Mouse (Mus musculus): ENCODE measurements around the gene Hoxa7. TPM values are rescaled to one million over a fixed set of nuclear protein-coding genes. Genes with fewer than 3 reads are reported as not detected.
A peak's percentile ranks its signal among the peaks of the same experiment; 100 is the strongest.

Hoxa7 gene
- polyA plus RNA-seq (2016; fragmentation: Nextera tagmentation; extraction: Ambion mirVana): 81.2 and 102 TPM in 2 replicates

DNA sequence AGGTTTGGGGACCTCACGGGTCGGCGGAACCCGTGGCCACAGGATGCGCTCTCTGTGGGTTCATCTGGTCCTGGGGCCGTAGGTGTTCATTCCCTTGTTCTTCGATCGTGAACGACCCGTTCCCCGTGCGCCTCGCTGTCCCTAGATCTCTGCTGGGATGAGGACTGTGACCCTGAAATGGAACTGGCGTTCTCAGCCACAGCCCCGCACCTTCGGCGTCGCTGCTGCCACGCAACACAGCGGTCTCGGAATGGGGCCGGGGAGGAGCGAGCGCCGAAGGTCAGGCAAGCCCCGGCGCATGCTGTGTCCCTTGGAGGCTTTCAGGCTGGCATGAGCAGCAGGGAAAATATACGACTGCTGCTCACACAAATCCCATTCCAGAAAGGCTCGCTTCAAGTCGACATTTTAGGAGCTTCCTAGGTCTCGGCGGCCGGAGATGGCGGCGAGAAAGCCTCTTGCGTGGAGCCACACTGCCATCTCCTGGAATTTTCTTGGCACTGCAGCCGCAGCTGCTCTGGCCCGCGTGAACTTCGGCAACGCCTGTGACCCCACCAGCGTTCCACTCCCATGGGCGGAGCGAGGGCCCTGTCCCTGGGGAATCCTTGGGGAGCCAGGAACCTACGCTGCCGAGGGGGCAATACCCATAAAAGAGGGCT, at the start of gene Hoxa7:
Hoxa7 (minus strand) TSS at position 518 of the 656 bp plus-strand sequence.
- H3K27me3 ChIP-seq (replicated peaks): peaks cover 9% of the 10 kb centered on the region; the same call in 1 of the 2 replicates
- under 1% methylated on average over 46 of the region's 46 CpGs for WGBS

DNA sequence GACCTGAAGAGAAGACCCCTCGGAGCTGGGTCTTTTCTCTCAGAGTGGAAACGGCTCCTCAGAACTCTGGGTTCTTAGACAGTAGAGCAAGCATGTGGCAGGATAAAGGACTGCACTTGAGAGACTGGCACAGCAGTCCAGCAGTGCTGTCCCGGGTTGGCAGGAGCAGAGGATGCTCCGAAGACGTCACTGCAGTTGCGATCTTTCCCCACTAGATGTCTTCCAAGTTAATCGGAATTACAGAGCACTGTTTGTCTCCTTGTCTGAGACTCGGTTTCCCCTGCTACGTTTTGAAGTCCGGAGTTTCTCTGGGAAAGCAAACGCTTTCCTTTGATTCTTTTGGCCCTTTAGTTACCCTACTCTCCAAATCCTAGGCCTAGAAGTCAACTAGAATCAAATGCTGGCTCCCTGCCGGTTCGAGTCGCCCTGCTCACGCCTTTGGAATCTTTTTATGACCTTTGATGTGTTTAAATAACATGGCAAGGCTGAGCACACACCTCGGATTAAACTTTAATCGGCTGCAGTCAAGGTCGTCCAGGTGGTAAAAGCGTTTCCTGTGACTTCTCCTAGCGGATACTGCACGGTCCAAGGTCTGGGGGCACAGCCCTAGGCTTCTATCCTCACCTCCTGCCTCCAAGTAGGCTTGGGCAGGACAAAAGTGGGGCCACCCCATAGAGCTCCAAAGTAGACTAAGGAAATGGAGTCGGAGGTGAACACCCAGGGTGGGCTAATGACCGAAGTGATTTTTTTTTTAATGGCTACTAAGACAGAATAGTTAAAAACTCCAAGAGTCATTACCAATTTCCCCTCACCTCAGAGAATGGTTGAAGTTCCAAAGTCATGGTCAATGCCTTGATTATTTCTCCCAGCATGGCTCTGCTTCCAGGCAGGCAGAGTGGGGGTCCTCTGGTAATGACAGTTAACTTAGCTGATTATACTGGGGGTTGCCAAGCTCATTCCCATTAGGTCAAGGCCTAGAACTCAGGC, 49.1 kb upstream of the Hoxa7 start:
- WGBS: 2% methylated on average over 23 of the region's 23 CpGs

More for the DNA sequence above, at the start of gene Hoxa7:
- Histone ChIP-seq H3K4me2 (replicated peaks) (peak within 1 kb of the TSS; percentile 99), H3K36me3 (no peaks in the 10 kb centered on the region), H3K4me1 (peaks cover 33% of the 10 kb centered on the region), H3K27ac (peak within 1 kb of the TSS; percentile 99), H3K9ac (peak within 1 kb of the TSS; percentile 100), H3K4me3 (peak within 1 kb of the TSS; percentile 82), H3K9me3 (no peaks in the 10 kb centered on the region)
- peak; percentile 55 for ATAC-seq (ENCODE audit: low FRiP score, low read depth)

DNA sequence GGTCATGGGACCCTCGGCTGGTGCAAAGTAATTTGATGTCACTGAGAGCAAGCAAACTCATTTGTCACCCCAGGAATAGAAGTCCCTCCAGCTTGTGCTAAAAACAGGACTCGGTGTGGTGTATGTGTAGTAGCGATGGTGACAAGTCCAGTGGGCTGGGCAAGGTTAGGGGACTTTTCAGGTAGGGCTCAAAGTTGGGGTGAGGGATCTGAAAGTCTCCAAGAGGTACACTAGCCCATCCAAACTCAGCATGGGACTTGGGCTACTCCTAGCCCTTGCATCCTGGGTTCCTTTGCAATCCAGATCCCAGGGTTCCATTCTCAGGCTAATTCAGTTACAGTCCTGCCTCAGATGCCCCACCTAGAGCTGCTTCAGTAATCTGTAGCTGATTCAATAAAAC, 47.1 kb upstream of the Hoxa7 start:
- no peak overlapping the region for H3K4me3 ChIP-seq
- H3K36me3 ChIP-seq: no peaks in the 10 kb centered on the region
- WGBS: 0% methylated on average over 3 of the region's 3 CpGs
- no peak overlapping the region for H3K9ac ChIP-seq
- no peak overlapping the region for H3K27ac ChIP-seq
- no peak overlapping the region for H3K4me2 ChIP-seq (replicated peaks)
- no peaks in the 10 kb centered on the region for H3K4me1 ChIP-seq
- peaks cover 95% of the 10 kb centered on the region for H3K27me3 ChIP-seq (replicated peaks)
- ATAC-seq (ENCODE audit: low FRiP score, low read depth): no peak
- H3K9me3 ChIP-seq: no peaks in the 10 kb centered on the region

More for the DNA sequence above, 49.1 kb upstream of the Hoxa7 start:
- Histone ChIP-seq H3K4me3 (no peak overlapping the region), H3K9ac (no peak overlapping the region), H3K4me1 (no peaks in the 10 kb centered on the region), H3K9me3 (no peaks in the 10 kb centered on the region), H3K36me3 (no peaks in the 10 kb centered on the region), H3K27me3 (replicated peaks) (peaks cover 95% of the 10 kb centered on the region), H3K4me2 (replicated peaks) (no peak overlapping the region), H3K27ac (no peak overlapping the region)
- 0 out of 2 replicates have a peak, but pooled peaks have one; percentile 9 for ATAC-seq (ENCODE audit: low FRiP score, low read depth)

DNA sequence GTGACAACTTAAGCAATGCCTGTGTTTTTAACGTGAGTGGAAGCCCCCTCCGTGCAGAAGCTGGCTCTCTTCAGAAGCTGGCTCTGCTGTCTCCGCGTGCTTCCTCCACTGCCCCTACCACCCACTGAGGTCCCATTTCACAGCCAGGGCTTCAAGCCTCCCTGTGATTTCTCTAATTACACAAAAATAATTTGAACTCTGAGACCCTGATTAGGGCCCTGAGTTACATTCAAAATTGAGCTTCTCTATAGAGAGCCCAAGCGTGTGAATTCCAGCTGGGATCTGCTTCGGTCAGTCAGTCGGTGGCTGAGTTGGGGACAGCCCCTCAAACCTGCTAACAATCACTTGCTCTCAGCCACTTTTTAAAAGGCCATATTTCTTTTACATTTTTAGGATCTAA, 46.7 kb upstream of the Hoxa7 start:
- Histone ChIP-seq H3K36me3 (no peaks in the 10 kb centered on the region), H3K4me2 (replicated peaks) (no peak overlapping the region), H3K9me3 (no peaks in the 10 kb centered on the region), H3K4me3 (no peak overlapping the region), H3K27me3 (replicated peaks) (peaks cover 95% of the 10 kb centered on the region), H3K27ac (no peak overlapping the region), H3K9ac (no peak overlapping the region), H3K4me1 (no peaks in the 10 kb centered on the region)
- no peak for ATAC-seq (ENCODE audit: low FRiP score, low read depth)
- WGBS: under 1% methylated on average over 7 of the region's 7 CpGs

DNA sequence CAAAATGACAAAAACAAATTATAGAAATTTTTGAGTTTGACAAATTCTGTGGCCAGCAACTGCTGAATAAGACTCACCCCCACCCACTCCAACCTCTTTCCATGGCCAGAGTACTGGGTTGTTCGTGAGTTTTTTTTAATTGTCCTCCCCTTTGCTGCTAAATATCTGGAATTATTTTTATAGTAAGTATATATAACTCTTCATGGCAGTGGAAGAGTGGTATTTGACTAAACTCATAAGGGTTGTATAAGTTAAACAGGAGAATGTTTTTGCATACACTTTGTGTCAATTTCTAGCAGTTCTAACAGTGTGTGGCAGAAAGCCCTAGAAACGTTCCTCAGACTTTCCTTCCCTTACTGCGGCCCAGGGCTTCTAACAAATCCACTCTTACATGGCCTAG, 46.0 kb upstream of the Hoxa7 start:
- Histone ChIP-seq H3K4me2 (replicated peaks) (no peak overlapping the region), H3K27me3 (replicated peaks) (peaks cover 95% of the 10 kb centered on the region), H3K36me3 (no peaks in the 10 kb centered on the region), H3K27ac (no peak overlapping the region), H3K4me1 (no peaks in the 10 kb centered on the region), H3K9ac (no peak overlapping the region), H3K4me3 (no peak overlapping the region), H3K9me3 (no peaks in the 10 kb centered on the region)
- ATAC-seq (ENCODE audit: low FRiP score, low read depth): no peak
- 3% methylated on average over 3 of the region's 3 CpGs for WGBS

DNA sequence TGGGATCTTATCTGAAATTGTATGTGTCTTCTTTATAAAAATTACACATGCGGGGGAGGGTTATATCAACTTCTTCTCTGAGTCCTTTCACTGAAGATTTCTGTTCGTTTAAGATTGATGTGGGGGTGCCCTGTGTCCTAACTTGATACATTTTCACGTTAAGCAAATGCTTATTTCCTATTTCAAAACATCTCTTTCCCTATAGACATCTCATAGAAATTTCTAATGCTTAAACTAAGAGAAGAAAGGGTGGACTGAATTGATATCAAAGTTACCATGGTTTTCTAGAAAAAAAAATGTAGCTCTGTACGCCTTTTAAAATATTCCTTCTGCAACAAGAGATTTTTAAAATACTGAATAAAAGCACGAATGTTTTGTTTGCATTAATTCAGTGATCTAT, 45.6 kb upstream of the Hoxa7 start:
- H3K27me3 ChIP-seq (replicated peaks): peaks cover 95% of the 10 kb centered on the region
- no peaks in the 10 kb centered on the region for H3K9me3 ChIP-seq
- WGBS: 16% methylated on average over 5 of the region's 5 CpGs
- H3K27ac ChIP-seq: no peak overlapping the region
- H3K4me2 ChIP-seq (replicated peaks): no peak overlapping the region
- H3K36me3 ChIP-seq: no peaks in the 10 kb centered on the region
- no peak overlapping the region for H3K4me3 ChIP-seq
- H3K4me1 ChIP-seq: no peaks in the 10 kb centered on the region
- ATAC-seq (ENCODE audit: low FRiP score, low read depth): no peak
- H3K9ac ChIP-seq: no peak overlapping the region

DNA sequence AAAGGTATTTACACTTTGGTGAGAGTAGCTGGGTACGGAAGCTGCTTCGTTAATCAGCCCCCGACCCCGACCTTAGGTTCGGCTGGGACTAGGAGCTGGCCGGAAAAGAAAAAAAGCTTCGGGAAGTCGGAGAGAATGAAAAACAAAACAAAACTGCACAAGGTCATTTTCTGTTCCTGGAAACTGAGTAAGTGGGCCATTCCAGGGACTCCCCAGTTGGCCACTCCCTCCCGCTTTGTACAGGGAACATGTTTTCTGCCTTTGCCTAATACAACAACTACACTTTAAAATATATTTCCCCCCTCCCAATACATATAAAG, 45.0 kb upstream of the Hoxa7 start:
- Histone ChIP-seq H3K4me3 (no peak overlapping the region), H3K36me3 (no peaks in the 10 kb centered on the region), H3K27me3 (replicated peaks) (peaks cover 96% of the 10 kb centered on the region), H3K9me3 (no peaks in the 10 kb centered on the region), H3K9ac (no peak overlapping the region), H3K4me2 (replicated peaks) (no peak overlapping the region), H3K4me1 (no peaks in the 10 kb centered on the region), H3K27ac (no peak overlapping the region)
- no peak for ATAC-seq (ENCODE audit: low FRiP score, low read depth)
- WGBS: under 1% methylated on average over 9 of the region's 9 CpGs

DNA sequence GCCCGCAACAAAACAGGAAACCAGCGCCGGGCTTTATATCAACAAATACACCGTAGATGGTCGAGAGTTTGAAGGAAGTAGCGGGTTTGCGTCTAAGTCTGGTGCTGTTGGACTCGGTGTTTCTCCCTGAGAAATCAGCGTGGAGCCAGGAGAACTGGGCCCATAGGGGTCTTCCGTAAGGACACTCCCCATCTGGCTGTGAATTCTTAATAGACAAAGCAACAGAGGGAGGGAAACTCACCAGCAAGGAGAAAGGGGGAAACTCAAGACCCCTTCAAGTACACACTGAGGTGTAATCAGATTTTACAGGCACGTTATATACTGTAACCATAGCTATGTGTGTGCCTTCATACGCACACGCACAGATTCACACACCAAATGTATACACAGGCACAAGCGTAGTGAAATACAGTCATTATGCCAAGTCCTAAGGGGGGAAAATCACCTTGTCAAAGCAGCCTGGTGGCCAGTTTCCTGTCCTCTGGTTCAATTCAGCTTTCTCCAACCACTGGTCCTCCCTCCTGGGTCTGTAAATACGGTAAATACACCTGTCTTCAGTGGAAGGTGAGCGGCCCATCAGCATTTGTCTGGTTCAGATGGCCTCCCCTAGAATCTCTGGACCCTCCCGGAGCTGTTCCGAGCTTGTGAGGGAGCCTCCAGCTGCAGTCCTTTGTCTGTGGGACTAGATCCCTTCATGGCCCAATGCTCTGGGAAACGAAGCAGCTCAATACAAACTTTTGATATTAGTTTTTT, 44.4 kb upstream of the Hoxa7 start:
- no peak overlapping the region for H3K9ac ChIP-seq
- no peak overlapping the region for H3K27ac ChIP-seq
- H3K9me3 ChIP-seq: no peaks in the 10 kb centered on the region
- H3K4me2 ChIP-seq (replicated peaks): no peak overlapping the region
- no peak for ATAC-seq (ENCODE audit: low FRiP score, low read depth)
- H3K27me3 ChIP-seq (replicated peaks): peaks cover 95% of the 10 kb centered on the region
- no peaks in the 10 kb centered on the region for H3K36me3 ChIP-seq
- H3K4me3 ChIP-seq: no peak overlapping the region
- peaks cover 2% of the 10 kb centered on the region; the same call in 1 of the 2 replicates for H3K4me1 ChIP-seq
- under 1% methylated on average over 19 of the region's 19 CpGs for WGBS

DNA sequence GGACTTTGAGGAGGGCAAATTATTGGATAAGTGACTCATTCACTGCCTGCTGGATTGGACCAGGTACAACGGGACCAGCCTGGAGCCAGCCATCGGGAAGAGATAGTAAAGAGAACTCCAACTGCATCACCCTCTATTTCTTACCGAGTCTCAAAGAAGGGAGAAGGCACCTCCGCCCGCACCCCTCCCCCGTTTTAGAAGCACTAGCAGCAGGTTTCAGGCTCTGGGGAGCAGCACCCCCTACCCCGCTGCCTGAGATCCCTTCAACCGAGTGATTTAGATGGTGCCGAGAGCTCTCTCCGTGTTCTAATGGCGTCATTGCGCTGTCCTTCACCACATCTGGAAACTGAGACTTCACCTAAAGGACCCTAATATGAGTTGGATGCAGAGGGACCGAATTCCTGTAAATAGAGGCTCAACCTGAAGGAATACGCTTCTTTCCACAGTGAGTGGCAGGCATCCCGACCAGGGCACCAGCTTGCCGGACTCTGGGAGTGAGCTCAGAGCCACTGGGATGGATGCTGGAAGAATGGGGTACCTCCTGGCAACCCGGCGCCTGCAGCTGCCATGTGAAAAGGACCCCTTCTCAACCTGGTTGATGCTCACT, 43.8 kb upstream of the Hoxa7 start:
- under 1% methylated on average over 18 of the region's 18 CpGs for WGBS

DNA sequence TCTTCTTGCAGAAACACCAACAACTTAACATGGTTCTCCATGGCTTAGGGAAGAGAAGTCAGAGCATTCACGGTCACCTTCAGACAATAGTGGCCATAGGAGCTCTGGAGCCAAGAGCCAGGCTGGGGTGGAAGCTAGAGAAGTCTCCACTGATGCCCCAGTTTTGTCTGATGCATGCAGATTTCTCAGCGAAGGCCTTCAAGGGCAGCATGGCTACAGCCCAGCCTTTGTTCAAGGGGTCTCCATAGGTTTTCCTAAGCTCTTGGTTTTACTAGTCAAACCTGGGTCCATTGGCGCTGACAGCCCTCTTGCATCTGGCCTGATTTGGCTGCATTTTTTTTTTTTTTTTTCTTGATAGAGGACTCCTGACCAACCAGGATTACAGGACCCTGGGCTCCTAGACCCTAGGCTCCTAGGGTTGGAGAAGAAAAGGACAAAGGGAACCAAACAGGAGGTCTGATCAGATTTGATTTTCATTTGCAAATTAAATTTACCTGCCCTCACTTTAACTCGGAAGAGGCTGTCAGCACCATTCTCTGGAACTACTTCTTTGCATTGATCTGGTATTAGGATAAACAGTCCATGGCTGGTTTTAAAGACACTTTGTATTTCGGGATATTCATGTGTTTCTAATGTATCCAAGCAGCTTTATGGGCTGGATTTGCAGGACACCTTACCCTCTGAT, 42.6 kb upstream of the Hoxa7 start:
- Histone ChIP-seq H3K9ac (no peak overlapping the region), H3K27me3 (replicated peaks) (peaks cover 92% of the 10 kb centered on the region), H3K9me3 (no peaks in the 10 kb centered on the region), H3K4me1 (peaks cover 16% of the 10 kb centered on the region), H3K4me3 (no peak overlapping the region), H3K4me2 (replicated peaks) (no peak overlapping the region), H3K27ac (no peak overlapping the region), H3K36me3 (no peaks in the 10 kb centered on the region)
- 2% methylated on average over 5 of the region's 5 CpGs for WGBS
- no peak for ATAC-seq (ENCODE audit: low FRiP score, low read depth)

More for the DNA sequence above, 43.8 kb upstream of the Hoxa7 start:
- Histone ChIP-seq H3K4me1 (peaks cover 9% of the 10 kb centered on the region), H3K27ac (no peak overlapping the region), H3K4me2 (replicated peaks) (no peak overlapping the region), H3K4me3 (no peak overlapping the region), H3K36me3 (no peaks in the 10 kb centered on the region), H3K27me3 (replicated peaks) (peaks cover 94% of the 10 kb centered on the region), H3K9me3 (no peaks in the 10 kb centered on the region), H3K9ac (no peak overlapping the region)
- no peak for ATAC-seq (ENCODE audit: low FRiP score, low read depth)

DNA sequence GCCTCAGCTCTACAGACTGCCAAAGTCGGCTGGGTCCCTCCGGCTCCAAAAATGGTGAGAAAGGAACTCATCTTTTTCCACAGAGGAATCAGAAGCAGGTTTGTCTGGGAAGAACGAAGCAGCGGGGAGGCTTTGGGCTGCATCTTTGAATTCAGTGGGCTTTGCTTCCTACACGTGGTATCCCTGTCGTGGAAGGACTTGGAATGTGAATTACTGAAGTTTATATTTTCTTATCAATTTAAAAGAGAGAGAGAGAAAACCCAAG, 41.6 kb upstream of the Hoxa7 start:
- 2% methylated on average over 6 of the region's 6 CpGs for WGBS

More for the DNA sequence above, 41.6 kb upstream of the Hoxa7 start:
- ATAC-seq (ENCODE audit: low FRiP score, low read depth): no peak
- Histone ChIP-seq H3K27me3 (replicated peaks) (peaks cover 92% of the 10 kb centered on the region), H3K9ac (no peak overlapping the region), H3K4me3 (no peak overlapping the region), H3K9me3 (no peaks in the 10 kb centered on the region), H3K36me3 (no peaks in the 10 kb centered on the region), H3K4me1 (peaks cover 16% of the 10 kb centered on the region), H3K27ac (no peak overlapping the region), H3K4me2 (replicated peaks) (no peak overlapping the region)
